Mouse (Mus musculus): ENCODE results near the gene Nr4a1.

DNA sequence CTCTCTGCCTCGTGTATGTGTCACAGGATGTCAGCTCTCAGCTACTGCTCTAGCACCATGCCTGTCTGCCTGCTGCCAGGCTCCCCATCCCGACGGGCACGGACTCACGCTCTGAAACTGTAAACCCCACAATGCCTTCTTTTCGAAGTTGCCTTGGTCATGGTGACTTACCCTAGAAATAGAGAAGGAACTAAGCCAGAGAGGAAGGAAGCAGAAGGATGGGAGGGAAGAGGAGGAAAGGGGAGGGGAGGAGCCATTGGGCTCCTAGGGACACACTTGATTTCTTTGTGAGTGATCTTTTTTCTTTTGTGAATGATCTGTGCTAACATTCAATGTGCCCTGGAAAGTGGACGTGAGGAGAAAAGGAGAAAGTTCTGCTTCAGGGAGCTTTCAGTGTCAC, 43.9 kb downstream of the Nr4a1 start:
- no peak for TF ChIP-seq EP300 (IDR thresholded peaks at IDR 0.05; ENCODE audit: low read depth)
- no peak for TF ChIP-seq CTCF (IDR thresholded peaks at IDR 0.05; ENCODE audit: low read depth)
